Mouse (Mus musculus) erythroblast, adult 5-6 weeks (primary cell): ENCODE data around the gene Atp8a2. TPM values are rescaled to one million over a fixed set of nuclear protein-coding genes. Genes with fewer than 3 reads are reported as not detected.

Experiments used
- ATAC-seq: replicated peaks from 2 replicates; pipeline ENCODE4 v1.8.0; 2016; ENCODE audit warnings: moderate number of reproducible peaks, mild to moderate bottlenecking, moderate TSS enrichment, inconsistent platforms; ENCODE audit not compliant: poor library complexity, low FRiP score, severe bottlenecking
- total RNA-seq, 2 experiments: library from RNA; stranded (forward) in 1 of 2; stranded (reverse) in 1 of 2; fragments of 150-400 nt in 1 of 2; fragments of 200-764, 138-1000 nt in 1 of 2; gene quantifications; 2 replicates each; pipeline versions ENCODE4 v1.2.3 to v1.2.4; 2015 to 2017; ENCODE audit warnings: low replicate concordance in 2 of 2

Atp8a2 gene
- total RNA-seq, 2 experiments from 2014 or later = 0.19 to 0.34 TPM

GRCm38 (mm10) chr14:59689596-59689995 lies 507.4 kb downstream of the Atp8a2 start:
- no peak for ATAC-seq

- ATAC-seq = no peak
These were observed 510.8 kb downstream of the Atp8a2 start for GRCm38 (mm10) chr14:59686229-59686628.

- ATAC-seq = no peak
These were observed 511.6 kb downstream of the Atp8a2 start for GRCm38 (mm10) chr14:59685343-59685742.

GRCm38 (mm10) chr14:59681906-59682305 lies 515.1 kb downstream of the Atp8a2 start:
- no peak for ATAC-seq

GRCm38 (mm10) chr14:59677598-59678003 lies 519.4 kb downstream of the Atp8a2 start:
- no peak for ATAC-seq

- ATAC-seq = no peak
These were observed 521.6 kb downstream of the Atp8a2 start for GRCm38 (mm10) chr14:59675330-59675729.

GRCm38 (mm10) chr14:59674556-59674955 lies 522.4 kb downstream of the Atp8a2 start:
- ATAC-seq = no peak

GRCm38 (mm10) chr14:59672893-59673515 lies 524.0 kb downstream of the Atp8a2 start:
- no peak for ATAC-seq

GRCm38 (mm10) chr14:59657098-59657497 lies 539.9 kb downstream of the Atp8a2 start:
- ATAC-seq = no peak

GRCm38 (mm10) chr14:59656591-59656990 lies 540.4 kb downstream of the Atp8a2 start:
- no peak for ATAC-seq

GRCm38 (mm10) chr14:59649337-59649736 lies 547.6 kb downstream of the Atp8a2 start:
- no peak for ATAC-seq

- ATAC-seq = no peak
These were observed 548.4 kb downstream of the Atp8a2 start for GRCm38 (mm10) chr14:59648611-59649010.

GRCm38 (mm10) chr14:59646826-59647697 lies 549.9 kb downstream of the Atp8a2 start:
- no peak for ATAC-seq

GRCm38 (mm10) chr14:59644896-59645295 lies 552.1 kb downstream of the Atp8a2 start:
- ATAC-seq = no peak

GRCm38 (mm10) chr14:59644166-59644565 lies 552.8 kb downstream of the Atp8a2 start:
- no peak for ATAC-seq

- no peak for ATAC-seq
These were observed 553.4 kb downstream of the Atp8a2 start for GRCm38 (mm10) chr14:59643582-59643981.

- ATAC-seq = no peak
These were observed 555.1 kb downstream of the Atp8a2 start for GRCm38 (mm10) chr14:59641856-59642255.

- no peak for ATAC-seq
These were observed 557.9 kb downstream of the Atp8a2 start for GRCm38 (mm10) chr14:59638906-59639703.

GRCm38 (mm10) chr14:59633988-59634387 lies 563.0 kb downstream of the Atp8a2 start:
- no peak for ATAC-seq

- no peak for ATAC-seq
These were observed 563.6 kb downstream of the Atp8a2 start for GRCm38 (mm10) chr14:59633295-59633898.
